Mouse (Mus musculus) bone marrow macrophage, adult 2 months (primary cell): ENCODE measurements around the gene Phf5a.

ENCODE experiments used
- CTCF ChIP-seq: IDR thresholded peaks from 2 replicates; pipeline ENCODE4 v1.5.1; 2012; ENCODE audit warnings: low read depth, mild to moderate bottlenecking, low read length, moderate library complexity
- POLR2A ChIP-seq: IDR thresholded peaks from 2 replicates; pipeline ENCODE4 v1.6.1; 2012; ENCODE audit warnings: mild to moderate bottlenecking, low read depth, low read length, borderline replicate concordance

DNA sequence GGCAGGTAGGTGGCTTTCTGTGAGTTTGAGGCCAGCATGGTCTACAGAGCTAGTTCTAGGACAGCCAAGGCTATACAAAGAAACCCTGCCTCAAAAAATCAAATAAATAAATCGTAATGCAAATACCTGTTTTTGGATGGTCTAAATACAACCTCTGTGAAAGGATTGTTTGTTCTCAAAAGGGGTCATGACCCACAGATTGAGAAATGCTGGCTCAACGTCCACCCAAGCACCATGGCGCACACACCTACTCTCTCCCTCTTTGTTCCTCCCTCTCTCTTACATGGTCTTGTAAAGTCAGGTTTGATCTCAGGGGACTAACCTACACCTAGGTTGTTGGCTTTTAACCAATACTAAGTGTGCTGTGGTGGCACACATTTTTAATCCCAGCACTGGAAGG is 49.1 kb downstream of the Phf5a start:
- TF ChIP-seq POLR2A = no peak
- TF ChIP-seq CTCF = no peak
